In genomic region chr3:117875450-117875849, GRCm38 (mm10) we compare ENCODE assay signal across 22 mouse cellular contexts.
"Had no signal": no experiment of that assay in that cellular context is flagged by ENCODE, and none has a peak within 500 bp of the region (broad histone marks: within the 10 kb centered on the region; RNA-seq: fewer than 3 reads in every experiment).

No protein-coding gene starts in this region.

- H3K4me3 ChIP-seq: kidney, embryonic 15.5 days; limb, embryonic 12.5 days; limb, embryonic 15.5 days; stomach, embryonic 15.5 days had no signal

- DNase-seq: kidney, adult 8-10 months; kidney, postnatal 10 days; kidney, postnatal 4 days; left cerebral cortex, postnatal 4 days; liver, postnatal 0 days; lung, embryonic 14.5 days; midbrain, embryonic 14.5 days; right cerebral cortex, adult 18-20 months; right cerebral cortex, postnatal 14 days; right cerebral cortex, postnatal 4 days; spleen, adult 18-20 months; thymus, adult 18-20 months; thymus, postnatal 14 days; thymus, postnatal 4 days had no signal

- H3K9ac ChIP-seq: kidney, embryonic 15.5 days; limb, embryonic 12.5 days; limb, embryonic 15.5 days; liver, embryonic 14.5 days; liver, postnatal 0 days; lung, embryonic 14.5 days; stomach, embryonic 15.5 days had no signal

- H3K9me3 ChIP-seq: kidney, embryonic 15.5 days; limb, embryonic 12.5 days; limb, embryonic 15.5 days; stomach, embryonic 15.5 days had no signal

- ATAC-seq: liver, postnatal 0 days; lung, postnatal 0 days had no signal

- H3K4me1 ChIP-seq: kidney, embryonic 15.5 days; limb, embryonic 12.5 days; limb, embryonic 15.5 days; stomach, embryonic 15.5 days had no signal

- H3K4me2 ChIP-seq: kidney, embryonic 15.5 days; limb, embryonic 12.5 days; limb, embryonic 15.5 days; liver, embryonic 11.5 days; lung, embryonic 14.5 days; stomach, embryonic 15.5 days had no signal

- H3K27me3 ChIP-seq: kidney, embryonic 15.5 days; limb, embryonic 12.5 days; limb, embryonic 15.5 days; stomach, embryonic 15.5 days had no signal

- H3K36me3 ChIP-seq: kidney, embryonic 15.5 days; limb, embryonic 12.5 days; limb, embryonic 15.5 days; stomach, embryonic 15.5 days had no signal

- H3K27ac ChIP-seq: kidney, embryonic 15.5 days; limb, embryonic 12.5 days; limb, embryonic 15.5 days; liver, embryonic 14.5 days; macrophage; stomach, embryonic 15.5 days had no signal
